Mouse (Mus musculus): ENCODE results near the gene Hnrnph3. TPM values are rescaled to one million over a fixed set of nuclear protein-coding genes. Genes with fewer than 3 reads are reported as not detected.

Hnrnph3 gene
- 75.0 and 76.8 TPM in 2 replicates for polyA plus RNA-seq (2014; fragmentation: Nextera tagmentation; extraction: Ambion mirVana)

DNA sequence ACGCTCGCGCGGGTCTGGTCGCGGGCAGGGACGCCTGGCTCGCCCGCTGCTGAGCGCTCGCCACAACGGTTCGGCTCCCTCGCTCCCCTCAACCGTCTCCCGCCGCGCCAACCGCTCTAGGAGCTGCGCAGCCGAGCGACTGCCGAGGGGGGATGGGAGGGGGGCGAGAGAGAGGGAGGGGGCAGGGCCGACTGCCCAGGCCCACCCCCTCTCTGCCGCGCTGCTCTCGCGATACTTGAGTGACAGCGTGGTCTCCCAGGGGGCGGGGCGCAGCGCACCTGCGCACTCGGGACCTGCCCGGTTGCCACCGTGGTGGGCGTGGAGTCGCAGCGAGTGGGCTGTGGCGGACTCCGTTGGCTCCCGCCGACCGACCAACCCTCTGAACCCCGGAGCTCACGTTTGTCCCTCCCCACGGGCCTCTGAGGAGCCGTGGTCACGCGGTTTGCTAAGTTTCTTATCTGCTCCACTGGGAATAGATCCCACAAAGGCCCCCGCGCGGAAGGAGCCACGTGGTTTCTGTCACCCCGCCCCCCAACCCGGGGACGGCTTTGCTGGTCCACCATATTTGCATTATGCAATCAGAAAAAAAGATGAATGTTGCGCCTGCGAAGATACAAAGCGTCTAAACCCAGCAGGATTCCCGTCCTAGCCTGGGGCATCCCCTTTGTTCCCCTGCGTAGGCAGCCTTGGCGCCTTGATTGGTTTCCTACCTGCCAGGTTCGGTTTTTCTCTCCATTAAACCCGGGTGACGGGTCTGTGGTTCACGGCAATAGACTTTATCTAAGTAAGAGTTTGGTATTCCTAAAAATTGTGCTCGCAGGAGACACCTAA, at the start of gene Hnrnph3, which contains the start of gene Pbld2:
Gene Hnrnph3, minus strand, starts transcription at position 469 of the 831 bp plus-strand sequence.
Gene Pbld2, plus strand, starts transcription at position 567 of the 831 bp plus-strand sequence.
- Histone ChIP-seq H3K4me1 (replicated peaks; ENCODE audit: control insufficient read depth, insufficient read depth, low read length) (peaks cover 53% of the 10 kb centered on the region), H3K4me2 (replicated peaks) (peak within 1 kb of the TSS; percentile 62)

DNA sequence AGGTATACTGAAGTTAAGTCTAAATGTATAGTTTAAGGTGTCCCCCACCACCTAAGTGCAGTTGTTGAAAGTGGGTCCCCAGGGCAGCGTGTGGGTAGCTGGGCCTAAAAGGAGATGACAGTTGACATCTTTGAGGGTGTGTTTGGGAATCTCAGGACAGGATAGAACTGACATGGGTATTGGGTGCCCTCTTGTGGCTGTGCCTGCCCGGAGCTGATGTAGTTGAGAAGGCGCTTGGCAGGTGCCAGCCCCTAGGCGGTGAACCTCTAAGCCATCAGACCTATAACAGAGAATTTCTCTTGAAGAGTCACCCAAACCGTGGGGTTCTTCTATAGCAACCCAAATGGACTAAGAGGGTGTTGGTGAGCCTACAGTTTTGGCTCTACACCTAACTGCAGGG, 42.0 kb upstream of the Hnrnph3 start:
- no peaks in the 10 kb centered on the region for H3K27me3 ChIP-seq (ENCODE audit: control insufficient read depth, insufficient read depth, low read length)
- 4% methylated on average over 5 of the region's 5 CpGs for WGBS
- ATAC-seq (ENCODE audit: low FRiP score) = peak; percentile 85; the same call in 1 of the 2 replicates
- no peak overlapping the region for H3K4me2 ChIP-seq (replicated peaks)
- H3K27ac ChIP-seq = no peak overlapping the region
- no peak overlapping the region for H3K4me3 ChIP-seq (replicated peaks; ENCODE audit: low read length)
- H3K9ac ChIP-seq = no peak overlapping the region
- H3K36me3 ChIP-seq (replicated peaks; ENCODE audit: control insufficient read depth, insufficient read depth) = no peaks in the 10 kb centered on the region
- no peaks in the 10 kb centered on the region for H3K9me3 ChIP-seq (ENCODE audit: control insufficient read depth, low read length)
- no peaks in the 10 kb centered on the region for H3K4me1 ChIP-seq (replicated peaks; ENCODE audit: control insufficient read depth, insufficient read depth, low read length)
- peak; percentile 86 for DNase-seq (ENCODE audit: low spot score)

More for the DNA sequence above, at the start of gene Hnrnph3, which contains the start of gene Pbld2:
- H3K36me3 ChIP-seq (replicated peaks; ENCODE audit: control insufficient read depth, insufficient read depth) = no peaks in the 10 kb centered on the region
- H3K4me3 ChIP-seq (replicated peaks; ENCODE audit: low read length) = peak within 1 kb of the TSS; percentile 93
- under 1% methylated on average over 67 of the region's 69 CpGs for WGBS
- H3K9ac ChIP-seq = peak within 1 kb of the TSS; percentile 99
- DNase-seq (ENCODE audit: low spot score) = peak; percentile 99
- H3K27ac ChIP-seq = peak within 1 kb of the TSS; percentile 99
- ATAC-seq (ENCODE audit: low FRiP score) = peak; percentile 96
- no peaks in the 10 kb centered on the region for H3K27me3 ChIP-seq (ENCODE audit: control insufficient read depth, insufficient read depth, low read length)
- H3K9me3 ChIP-seq (ENCODE audit: control insufficient read depth, low read length) = no peaks in the 10 kb centered on the region

DNA sequence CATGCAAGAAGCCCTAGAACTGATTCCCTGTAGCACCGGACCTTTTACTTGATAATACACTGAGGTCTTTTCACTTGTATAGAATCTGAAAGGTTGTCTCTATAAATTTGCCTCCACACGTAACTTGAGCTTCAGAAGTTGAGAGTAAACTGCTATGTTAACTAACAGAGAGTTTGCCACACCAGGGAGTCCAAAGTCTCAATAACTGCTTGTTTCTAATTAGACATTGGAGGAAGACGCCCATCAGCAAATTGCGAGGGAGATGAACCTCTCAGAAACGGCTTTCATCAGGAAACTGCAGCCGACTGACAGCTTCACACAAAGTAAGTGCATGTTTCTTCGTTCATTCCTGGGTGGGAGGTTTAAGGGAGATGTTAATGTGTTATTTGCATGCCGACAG, 41.5 kb upstream of the Hnrnph3 start:
- Histone ChIP-seq H3K36me3 (replicated peaks; ENCODE audit: control insufficient read depth, insufficient read depth) (no peaks in the 10 kb centered on the region), H3K27me3 (ENCODE audit: control insufficient read depth, insufficient read depth, low read length) (no peaks in the 10 kb centered on the region), H3K9ac (no peak overlapping the region), H3K4me1 (replicated peaks; ENCODE audit: control insufficient read depth, insufficient read depth, low read length) (no peaks in the 10 kb centered on the region), H3K9me3 (ENCODE audit: control insufficient read depth, low read length) (no peaks in the 10 kb centered on the region), H3K27ac (no peak overlapping the region), H3K4me3 (replicated peaks; ENCODE audit: low read length) (no peak overlapping the region), H3K4me2 (replicated peaks) (no peak overlapping the region)
- WGBS = 61% methylated on average over 8 of the region's 8 CpGs
- ATAC-seq (ENCODE audit: low FRiP score) (no peak), DNase-seq (ENCODE audit: low spot score) (no peak)

DNA sequence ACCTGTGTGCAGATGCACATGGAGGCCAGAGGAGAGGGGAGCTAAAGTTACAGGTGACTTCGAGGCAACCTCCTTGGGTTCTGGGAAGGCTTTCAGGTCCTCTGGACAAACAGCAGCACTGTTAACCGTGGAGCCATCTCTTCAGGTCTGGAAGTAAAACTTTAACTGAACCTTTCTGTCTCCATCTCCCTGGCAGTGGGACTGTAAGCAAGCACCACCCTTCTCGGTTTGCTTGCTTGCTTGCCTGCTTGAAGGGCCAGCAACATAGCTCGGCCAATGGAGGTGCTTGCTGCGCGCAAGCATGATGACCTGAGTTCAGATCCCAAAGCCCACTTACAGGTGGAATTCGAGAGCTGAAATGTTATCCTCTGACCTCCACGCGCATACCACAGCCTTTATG, 40.5 kb upstream of the Hnrnph3 start:
- Histone ChIP-seq H3K9ac (no peak overlapping the region), H3K4me3 (replicated peaks; ENCODE audit: low read length) (no peak overlapping the region), H3K27me3 (ENCODE audit: control insufficient read depth, insufficient read depth, low read length) (no peaks in the 10 kb centered on the region), H3K27ac (no peak overlapping the region), H3K36me3 (replicated peaks; ENCODE audit: control insufficient read depth, insufficient read depth) (no peaks in the 10 kb centered on the region), H3K9me3 (ENCODE audit: control insufficient read depth, low read length) (no peaks in the 10 kb centered on the region), H3K4me2 (replicated peaks) (no peak overlapping the region), H3K4me1 (replicated peaks; ENCODE audit: control insufficient read depth, insufficient read depth, low read length) (no peaks in the 10 kb centered on the region)
- WGBS = 89% methylated on average over 9 of the region's 9 CpGs
- ATAC-seq (ENCODE audit: low FRiP score) = no peak
- no peak for DNase-seq (ENCODE audit: low spot score)

DNA sequence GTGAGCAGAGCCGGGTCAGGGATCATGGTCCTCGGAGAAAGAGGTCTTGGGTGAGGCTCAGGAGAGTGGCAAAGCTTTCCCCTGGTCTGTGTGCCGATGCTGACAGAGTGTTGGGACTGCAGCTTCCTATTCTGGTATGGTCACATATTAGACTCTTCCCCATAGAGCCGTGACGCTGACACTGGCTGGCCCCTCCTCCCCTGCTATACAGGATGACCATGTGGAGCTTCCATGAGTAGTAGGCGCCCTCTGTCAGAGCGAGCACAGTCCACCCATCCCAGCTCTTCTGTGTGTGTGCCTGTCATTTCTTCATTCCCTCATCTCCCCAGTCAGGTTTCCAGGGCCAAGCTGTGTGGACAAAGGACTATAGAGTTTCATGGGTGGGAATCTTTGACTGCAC, 39.3 kb upstream of the Hnrnph3 start:
- H3K27ac ChIP-seq = no peak overlapping the region
- no peak overlapping the region for H3K4me3 ChIP-seq (replicated peaks; ENCODE audit: low read length)
- DNase-seq (ENCODE audit: low spot score) = no peak
- no peak overlapping the region for H3K4me2 ChIP-seq (replicated peaks)
- ATAC-seq (ENCODE audit: low FRiP score) = no peak
- no peak overlapping the region for H3K9ac ChIP-seq
- H3K36me3 ChIP-seq (replicated peaks; ENCODE audit: control insufficient read depth, insufficient read depth) = no peaks in the 10 kb centered on the region
- WGBS = 56% methylated on average over 7 of the region's 7 CpGs
- no peaks in the 10 kb centered on the region for H3K4me1 ChIP-seq (replicated peaks; ENCODE audit: control insufficient read depth, insufficient read depth, low read length)
- H3K9me3 ChIP-seq (ENCODE audit: control insufficient read depth, low read length) = no peaks in the 10 kb centered on the region
- no peaks in the 10 kb centered on the region for H3K27me3 ChIP-seq (ENCODE audit: control insufficient read depth, insufficient read depth, low read length)

DNA sequence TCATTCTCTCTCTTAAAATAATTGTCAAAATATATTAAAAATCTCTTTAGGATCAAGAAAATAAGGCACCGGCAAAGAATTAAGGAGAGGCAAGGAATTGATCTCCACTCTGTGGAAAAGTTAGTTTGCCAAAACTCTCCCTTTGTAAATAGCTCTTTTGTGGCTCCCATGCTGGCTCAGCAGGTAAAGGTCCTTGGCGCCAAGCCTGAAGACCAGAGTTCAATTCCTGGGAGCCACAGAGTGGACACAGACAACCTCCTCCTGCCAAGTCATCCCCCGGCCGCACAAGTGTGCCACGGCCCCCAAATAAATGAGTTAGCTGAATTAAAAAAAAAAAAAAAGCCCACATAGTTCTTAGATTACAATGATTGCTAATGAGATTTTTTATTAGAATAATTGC, 38.7 kb upstream of the Hnrnph3 start:
- Histone ChIP-seq H3K9ac (no peak overlapping the region), H3K4me1 (replicated peaks; ENCODE audit: control insufficient read depth, insufficient read depth, low read length) (no peaks in the 10 kb centered on the region), H3K9me3 (ENCODE audit: control insufficient read depth, low read length) (no peaks in the 10 kb centered on the region), H3K27me3 (ENCODE audit: control insufficient read depth, insufficient read depth, low read length) (no peaks in the 10 kb centered on the region), H3K4me2 (replicated peaks) (no peak overlapping the region), H3K4me3 (replicated peaks; ENCODE audit: low read length) (no peak overlapping the region), H3K36me3 (replicated peaks; ENCODE audit: control insufficient read depth, insufficient read depth) (no peaks in the 10 kb centered on the region), H3K27ac (no peak overlapping the region)
- DNase-seq (ENCODE audit: low spot score) (no peak), ATAC-seq (ENCODE audit: low FRiP score) (no peak)
- WGBS = 95% methylated on average over 5 of the region's 5 CpGs

DNA sequence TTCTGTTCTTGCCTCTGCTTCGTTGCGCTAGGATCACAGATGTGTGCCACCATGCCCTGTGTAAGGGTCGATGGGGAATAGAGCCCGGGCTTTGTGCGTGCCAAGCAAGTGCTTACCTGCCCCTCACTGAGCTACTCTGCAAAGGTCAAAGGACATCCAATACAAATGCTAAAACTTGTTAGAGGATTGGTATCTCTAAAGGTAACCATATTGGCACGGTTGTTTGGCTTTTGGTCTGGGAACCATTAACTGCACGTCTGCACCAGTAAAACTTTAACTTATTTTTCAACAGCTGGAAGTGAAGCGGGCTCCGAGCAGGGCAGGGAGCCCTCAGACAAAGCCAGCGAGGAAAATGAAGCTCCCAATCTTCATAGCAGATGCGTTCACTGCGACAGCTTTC, 37.2 kb upstream of the Hnrnph3 start:
- Histone ChIP-seq H3K4me1 (replicated peaks; ENCODE audit: control insufficient read depth, insufficient read depth, low read length) (no peaks in the 10 kb centered on the region), H3K36me3 (replicated peaks; ENCODE audit: control insufficient read depth, insufficient read depth) (no peaks in the 10 kb centered on the region), H3K27me3 (ENCODE audit: control insufficient read depth, insufficient read depth, low read length) (no peaks in the 10 kb centered on the region), H3K4me2 (replicated peaks) (no peak overlapping the region), H3K9me3 (ENCODE audit: control insufficient read depth, low read length) (no peaks in the 10 kb centered on the region), H3K4me3 (replicated peaks; ENCODE audit: low read length) (no peak overlapping the region), H3K9ac (no peak overlapping the region), H3K27ac (no peak overlapping the region)
- no peak for ATAC-seq (ENCODE audit: low FRiP score)
- DNase-seq (ENCODE audit: low spot score) = no peak
- 71% methylated on average over 12 of the region's 12 CpGs for WGBS

DNA sequence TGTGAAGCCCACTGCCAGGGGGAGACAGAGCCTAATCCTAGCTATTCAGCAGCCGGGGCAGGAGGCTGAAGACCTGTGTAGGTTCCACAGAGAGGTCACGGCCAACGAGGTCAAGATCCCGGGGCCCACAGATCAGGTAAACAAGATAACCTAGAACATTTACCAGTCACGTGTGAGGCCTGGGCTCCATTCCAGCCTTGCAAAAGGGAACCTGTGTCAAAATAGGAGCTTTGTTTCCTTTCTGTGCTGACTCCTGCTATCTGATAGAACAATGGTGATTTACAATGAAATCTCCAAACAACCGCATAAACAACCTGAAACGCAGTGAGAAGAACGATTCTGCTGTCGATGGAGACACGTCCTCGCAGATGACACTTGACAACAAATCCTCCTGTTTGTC, 36.4 kb upstream of the Hnrnph3 start:
- Histone ChIP-seq H3K27me3 (ENCODE audit: control insufficient read depth, insufficient read depth, low read length) (no peaks in the 10 kb centered on the region), H3K9me3 (ENCODE audit: control insufficient read depth, low read length) (no peaks in the 10 kb centered on the region), H3K4me1 (replicated peaks; ENCODE audit: control insufficient read depth, insufficient read depth, low read length) (no peaks in the 10 kb centered on the region), H3K36me3 (replicated peaks; ENCODE audit: control insufficient read depth, insufficient read depth) (no peaks in the 10 kb centered on the region), H3K4me3 (replicated peaks; ENCODE audit: low read length) (no peak overlapping the region), H3K4me2 (replicated peaks) (no peak overlapping the region), H3K27ac (no peak overlapping the region), H3K9ac (no peak overlapping the region)
- 72% methylated on average over 11 of the region's 11 CpGs for WGBS
- no peak for DNase-seq (ENCODE audit: low spot score)
- no peak for ATAC-seq (ENCODE audit: low FRiP score)

DNA sequence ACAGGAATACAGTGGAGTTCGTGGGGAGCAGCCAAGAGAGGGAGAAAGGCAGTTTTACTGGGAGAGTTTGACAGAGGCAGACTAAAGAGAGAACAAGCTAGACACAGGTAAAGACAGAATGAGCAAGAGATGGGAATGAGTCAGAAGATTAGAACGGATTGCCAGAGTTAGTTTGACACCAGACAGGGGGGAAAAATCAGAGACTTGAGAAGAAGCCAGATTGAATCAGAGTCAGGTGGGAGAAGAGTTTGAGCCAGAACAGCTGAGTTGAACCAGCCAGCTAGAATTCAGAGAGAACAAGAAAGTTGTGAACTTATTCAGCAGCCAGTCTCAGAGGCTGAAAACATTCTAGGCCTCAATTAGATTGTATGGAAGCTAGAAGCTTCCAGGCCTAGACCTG, 35.8 kb upstream of the Hnrnph3 start, which contains the start of gene Pbld1:
Gene Pbld1, plus strand, starts transcription at position 301 of the 400 bp plus-strand sequence.
- Histone ChIP-seq H3K4me3 (replicated peaks; ENCODE audit: low read length) (no peak within 1 kb of the TSS), H3K4me1 (replicated peaks; ENCODE audit: control insufficient read depth, insufficient read depth, low read length) (no peaks in the 10 kb centered on the region), H3K9ac (no peak within 1 kb of the TSS), H3K36me3 (replicated peaks; ENCODE audit: control insufficient read depth, insufficient read depth) (no peaks in the 10 kb centered on the region), H3K27ac (no peak within 1 kb of the TSS), H3K4me2 (replicated peaks) (no peak within 1 kb of the TSS), H3K9me3 (ENCODE audit: control insufficient read depth, low read length) (no peaks in the 10 kb centered on the region), H3K27me3 (ENCODE audit: control insufficient read depth, insufficient read depth, low read length) (no peaks in the 10 kb centered on the region)
- ATAC-seq (ENCODE audit: low FRiP score) (no peak), DNase-seq (ENCODE audit: low spot score) (no peak)
- 85% methylated on average over 2 of the region's 2 CpGs for WGBS

Measured in hindbrain, embryonic 14.5 days (tissue).